Mouse (Mus musculus): ENCODE results near the gene Slc45a3.

Slc45a3 gene

GRCm38 (mm10) chr1:132012861-132013260 lies 50.1 kb downstream of the Slc45a3 start:
- ATAC-seq (ENCODE audit: insufficient number of reproducible peaks, low FRiP score, low TSS enrichment) = no peak

GRCm38 (mm10) chr1:132014800-132015199 lies 52.0 kb downstream of the Slc45a3 start:
- no peak for ATAC-seq (ENCODE audit: insufficient number of reproducible peaks, low FRiP score, low TSS enrichment)

GRCm38 (mm10) chr1:132016691-132017090 lies 53.9 kb downstream of the Slc45a3 start:
- ATAC-seq (ENCODE audit: insufficient number of reproducible peaks, low FRiP score, low TSS enrichment) = no peak

- no peak for ATAC-seq (ENCODE audit: insufficient number of reproducible peaks, low FRiP score, low TSS enrichment)
Measured at GRCm38 (mm10) chr1:132019876-132020275, 57.1 kb downstream of the Slc45a3 start.

GRCm38 (mm10) chr1:132022107-132022506 lies 59.3 kb downstream of the Slc45a3 start:
- no peak for ATAC-seq (ENCODE audit: insufficient number of reproducible peaks, low FRiP score, low TSS enrichment)

- ATAC-seq (ENCODE audit: insufficient number of reproducible peaks, low FRiP score, low TSS enrichment) = no peak
Measured at GRCm38 (mm10) chr1:132026925-132027646, 64.3 kb downstream of the Slc45a3 start.

GRCm38 (mm10) chr1:132027978-132028377 lies 65.2 kb downstream of the Slc45a3 start:
- ATAC-seq (ENCODE audit: insufficient number of reproducible peaks, low FRiP score, low TSS enrichment) = no peak

- ATAC-seq (ENCODE audit: insufficient number of reproducible peaks, low FRiP score, low TSS enrichment) = no peak
Measured at GRCm38 (mm10) chr1:132028413-132028812, 65.6 kb downstream of the Slc45a3 start.

GRCm38 (mm10) chr1:132030574-132030973 lies 67.8 kb downstream of the Slc45a3 start:
- no peak for ATAC-seq (ENCODE audit: insufficient number of reproducible peaks, low FRiP score, low TSS enrichment)

GRCm38 (mm10) chr1:132032172-132032571 lies 69.4 kb downstream of the Slc45a3 start:
- ATAC-seq (ENCODE audit: insufficient number of reproducible peaks, low FRiP score, low TSS enrichment) = no peak
